Mouse (Mus musculus) embryonic facial prominence, embryonic 10.5 days (tissue): ENCODE results near the gene Ncln. TPM values are rescaled to one million over a fixed set of nuclear protein-coding genes. Genes with fewer than 3 reads are reported as not detected.

ENCODE experiments used
- DNase-seq: peaks from one replicate; pipeline ENCODE4 v3.0.0-alpha.2; 2017; ENCODE audit warnings: low spot score
- H3K27ac ChIP-seq: fragments of 300-500 bp; sonication (generic); replicated peaks from 2 replicates; pipeline ENCODE4 v1.5.1; 2016; ENCODE audit warnings: mild to moderate bottlenecking
- H3K27me3 ChIP-seq: fragments of 300-500 bp; sonication (generic); replicated peaks from 2 replicates; pipeline ENCODE4 v1.6.1; 2016; ENCODE audit warnings: low read depth, mild to moderate bottlenecking; ENCODE audit not compliant: poor library complexity, severe bottlenecking
- H3K36me3 ChIP-seq: fragments of 300-500 bp; sonication (generic); replicated peaks from 2 replicates; pipeline ENCODE4 v1.6.1; 2016; ENCODE audit warnings: mild to moderate bottlenecking, moderate library complexity
- H3K4me1 ChIP-seq: fragments of 300-500 bp; sonication (generic); 2 replicates; pipeline ENCODE4 v1.6.1; 2016
- H3K4me3 ChIP-seq: fragments of 300-500 bp; sonication (generic); 2 replicates; pipeline ENCODE4 v1.5.1; 2016; ENCODE audit warnings: mild to moderate bottlenecking, moderate library complexity
- H3K9me3 ChIP-seq: fragments of 300-500 bp; sonication (generic); 2 replicates; pipeline ENCODE4 v1.6.1; 2016; ENCODE audit warnings: mild to moderate bottlenecking
- WGBS: fragments of 180-500 bp; shearing (Covaris S2); methylation state at CpG from one replicate; pipeline ENCODE4 v1.1.7; 2016; 5-methylcytosine and 5-hydroxymethylcytosine counted together
- polyA plus RNA-seq: library from polyadenylated mRNA; unstranded; fragments of >200 nt; fragmentation: Nextera tagmentation; extraction: Ambion mirVana; gene quantifications from 2 replicates; pipeline ENCODE4 v1.2.1, GENCODE M21; 2016

Gene Ncln
- polyA plus RNA-seq = 85.2 and 94.3 TPM in 2 replicates

DNA sequence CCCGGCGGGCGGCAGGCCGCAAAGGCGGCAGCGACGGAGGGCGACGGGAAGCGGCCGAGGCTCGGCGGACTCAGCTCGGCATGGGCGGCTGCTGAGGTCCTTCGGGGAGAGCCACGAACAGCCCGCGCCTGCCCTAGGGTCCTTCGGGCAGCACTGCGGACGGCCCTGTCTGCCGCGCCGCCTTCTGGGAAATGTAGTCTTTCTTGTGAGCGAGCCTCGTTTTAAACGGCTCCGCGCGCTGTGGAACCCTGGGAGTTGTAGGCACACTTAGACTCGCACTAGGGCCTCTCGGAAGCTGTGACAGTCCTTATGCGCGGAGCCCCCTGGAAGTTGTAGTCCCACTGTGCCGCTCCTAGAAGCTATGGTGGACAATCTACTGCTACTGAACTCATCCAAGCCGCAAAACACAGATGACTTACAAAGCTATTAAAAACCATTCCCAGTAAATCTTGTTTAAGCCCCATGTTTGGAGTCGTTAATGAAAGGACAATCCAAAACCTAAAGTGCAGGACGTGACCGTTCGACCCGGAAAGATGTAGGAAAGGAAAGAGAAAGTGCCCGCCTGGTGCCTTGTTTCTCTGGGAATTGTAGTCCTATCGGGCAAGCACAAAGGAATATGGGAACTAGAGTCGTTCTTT lies at the start of gene Ncln:
Ncln (minus strand) TSS at position 129 of the 638 bp plus-strand sequence.
- WGBS = under 1% methylated on average over 45 of the region's 45 CpGs
- Histone ChIP-seq H3K4me3 (peak within 1 kb of the TSS; percentile 93), H3K9me3 (no peaks in the 10 kb centered on the region), H3K27me3 (no peaks in the 10 kb centered on the region), H3K27ac (peak within 1 kb of the TSS; percentile 86), H3K4me1 (peaks cover 42% of the 10 kb centered on the region), H3K36me3 (peaks cover 31% of the 10 kb centered on the region)
- DNase-seq = peak; percentile 98

GRCm38 (mm10) chr10:81545161-81545747 lies 49.1 kb upstream of the Ncln start, which contains the start of gene Gna11:
Gene Gna11, minus strand, starts transcription at chr10:81545190.
- no peaks in the 10 kb centered on the region for H3K9me3 ChIP-seq
- peak within 1 kb of the TSS; percentile 93 for H3K27ac ChIP-seq
- DNase-seq = peak; percentile 100
- H3K27me3 ChIP-seq = no peaks in the 10 kb centered on the region
- WGBS = 1% methylated on average over 59 of the region's 59 CpGs
- peaks cover 39% of the 10 kb centered on the region for H3K4me1 ChIP-seq
- H3K36me3 ChIP-seq = peaks cover 21% of the 10 kb centered on the region
- peak within 1 kb of the TSS; percentile 80 for H3K4me3 ChIP-seq

GRCm38 (mm10) chr10:81544296-81545160 lies 48.3 kb upstream of the Ncln start:
- DNase-seq = no peak
- peak overlapping the region; percentile 80 for H3K4me3 ChIP-seq
- H3K9me3 ChIP-seq = no peaks in the 10 kb centered on the region
- WGBS = under 1% methylated on average over 93 of the region's 93 CpGs
- peak overlapping the region; percentile 93 for H3K27ac ChIP-seq
- peaks cover 28% of the 10 kb centered on the region for H3K36me3 ChIP-seq
- H3K4me1 ChIP-seq = peaks cover 39% of the 10 kb centered on the region
- H3K27me3 ChIP-seq = no peaks in the 10 kb centered on the region

- Histone ChIP-seq H3K36me3 (peaks cover 37% of the 10 kb centered on the region), H3K4me1 (peaks cover 39% of the 10 kb centered on the region), H3K27me3 (no peaks in the 10 kb centered on the region), H3K27ac (no peak overlapping the region; the same call in 1 of the 2 replicates), H3K9me3 (no peaks in the 10 kb centered on the region), H3K4me3 (peak overlapping the region; percentile 80)
- WGBS = 67% methylated on average over 1 of the region's 1 CpGs
- DNase-seq = no peak
Measured at GRCm38 (mm10) chr10:81543633-81544032, 47.4 kb upstream of the Ncln start.

DNA sequence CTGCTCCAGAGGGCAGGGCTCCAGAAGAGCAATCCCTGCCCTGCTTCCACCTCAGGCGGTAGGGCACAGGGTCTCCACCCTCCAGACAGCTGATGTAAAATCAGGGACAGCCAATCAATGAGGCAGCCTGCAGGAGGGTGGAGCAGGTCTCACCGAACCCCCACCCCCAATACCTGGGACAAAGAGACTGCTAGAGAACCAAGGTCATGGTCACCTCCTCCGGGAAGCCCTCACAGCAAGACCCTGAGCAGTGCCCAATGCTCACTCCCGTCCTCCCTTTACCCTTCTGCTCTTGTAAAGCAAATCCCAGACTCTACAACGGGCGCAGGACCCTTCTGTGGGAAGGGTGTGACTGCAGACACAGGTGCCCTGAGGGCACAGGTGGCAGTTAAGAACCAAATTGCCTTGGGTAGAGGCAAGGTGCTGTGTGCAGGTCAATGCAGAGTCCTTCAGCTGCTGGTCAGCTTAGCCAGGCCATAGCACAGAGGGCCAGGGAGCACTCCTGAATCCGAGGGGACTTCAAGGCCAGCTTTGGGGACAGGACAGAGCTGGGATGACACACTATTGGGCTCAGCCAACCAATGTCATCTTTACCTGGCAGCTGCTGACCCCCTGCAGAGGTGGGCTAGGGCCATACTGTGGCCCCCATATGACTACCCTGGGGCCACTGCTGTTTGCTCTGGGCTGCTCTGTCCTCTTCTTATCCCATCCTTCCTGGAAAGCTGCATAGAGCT lies 46.7 kb upstream of the Ncln start:
- H3K9me3 ChIP-seq = no peaks in the 10 kb centered on the region
- WGBS = 72% methylated on average over 7 of the region's 7 CpGs
- H3K4me3 ChIP-seq = peak overlapping the region; percentile 80
- DNase-seq = no peak
- peaks cover 39% of the 10 kb centered on the region for H3K4me1 ChIP-seq
- peaks cover 41% of the 10 kb centered on the region for H3K36me3 ChIP-seq
- H3K27me3 ChIP-seq = no peaks in the 10 kb centered on the region
- no peak overlapping the region for H3K27ac ChIP-seq

GRCm38 (mm10) chr10:81541803-81542202 lies 45.6 kb upstream of the Ncln start:
- H3K27ac ChIP-seq = no peak overlapping the region
- DNase-seq = no peak
- 77% methylated on average over 10 of the region's 10 CpGs for WGBS
- no peaks in the 10 kb centered on the region for H3K9me3 ChIP-seq
- peaks cover 39% of the 10 kb centered on the region for H3K4me1 ChIP-seq
- H3K27me3 ChIP-seq = no peaks in the 10 kb centered on the region
- peak overlapping the region; percentile 2; the same call in 1 of the 2 replicates for H3K4me3 ChIP-seq
- H3K36me3 ChIP-seq = peaks cover 51% of the 10 kb centered on the region

DNA sequence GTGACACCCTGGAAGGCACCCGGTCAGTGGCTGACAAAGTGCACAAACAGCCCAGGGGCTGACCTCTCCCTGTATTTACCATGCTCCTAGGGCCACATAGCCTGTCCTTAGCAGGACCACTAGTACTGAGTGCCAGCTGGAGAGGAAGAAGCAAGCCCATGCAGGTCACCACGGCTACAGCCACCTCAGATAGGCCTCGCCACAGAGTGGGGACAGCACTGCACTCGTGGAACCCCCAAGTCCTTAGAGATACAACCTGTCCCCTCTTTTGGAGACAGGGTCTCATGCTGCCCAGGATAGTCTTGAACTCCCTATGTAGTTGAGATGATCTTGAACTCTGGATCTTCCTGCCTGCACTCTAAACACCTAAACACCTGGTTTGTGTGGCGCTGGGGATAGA lies 45.2 kb upstream of the Ncln start:
- WGBS = 90% methylated on average over 5 of the region's 5 CpGs
- Histone ChIP-seq H3K27me3 (no peaks in the 10 kb centered on the region), H3K4me3 (0 out of 2 replicates have a peak overlapping the region, but pooled peaks have one; percentile 2), H3K36me3 (peaks cover 54% of the 10 kb centered on the region), H3K4me1 (peaks cover 39% of the 10 kb centered on the region), H3K9me3 (no peaks in the 10 kb centered on the region), H3K27ac (no peak overlapping the region)
- DNase-seq = no peak

DNA sequence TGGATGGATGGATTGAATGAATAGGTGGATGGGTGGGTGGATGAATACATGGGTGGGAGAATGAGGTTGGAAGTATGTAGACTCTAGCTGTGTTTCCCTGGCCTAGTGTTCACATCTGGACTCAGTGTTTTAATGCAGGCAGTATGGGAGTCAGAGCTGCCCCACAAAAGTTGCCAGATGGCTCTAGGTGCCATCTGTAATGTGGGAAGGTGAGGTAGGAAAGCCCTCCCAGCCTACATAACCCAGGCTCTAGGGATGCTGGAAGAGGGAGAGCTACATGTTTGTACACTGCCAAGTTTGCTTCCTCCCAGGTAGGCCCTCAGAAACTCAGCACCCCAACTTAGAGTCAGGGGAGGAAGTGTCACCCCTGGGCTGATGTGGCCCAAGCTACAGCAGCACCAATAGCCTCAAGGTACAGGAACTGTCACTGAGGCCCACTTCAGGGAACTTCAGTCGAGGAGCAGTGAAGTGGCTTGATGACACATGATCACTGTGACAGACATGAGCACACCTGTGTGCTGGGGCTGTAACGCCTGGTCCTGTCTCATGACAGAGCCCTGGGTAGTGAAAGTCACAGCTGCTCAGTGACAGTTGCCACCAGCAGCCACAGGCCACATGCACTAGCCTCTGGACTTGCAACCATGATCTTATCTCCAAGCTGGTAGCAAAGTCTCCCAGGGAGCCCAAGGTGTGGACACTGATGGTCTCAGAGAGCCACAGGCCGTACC lies 42.3 kb upstream of the Ncln start:
- H3K36me3 ChIP-seq = peaks cover 74% of the 10 kb centered on the region
- no peaks in the 10 kb centered on the region for H3K27me3 ChIP-seq
- no peak for DNase-seq
- no peak overlapping the region for H3K4me3 ChIP-seq
- peaks cover 36% of the 10 kb centered on the region for H3K4me1 ChIP-seq
- WGBS = 83% methylated on average over 3 of the region's 3 CpGs
- no peaks in the 10 kb centered on the region for H3K9me3 ChIP-seq
- no peak overlapping the region for H3K27ac ChIP-seq

DNA sequence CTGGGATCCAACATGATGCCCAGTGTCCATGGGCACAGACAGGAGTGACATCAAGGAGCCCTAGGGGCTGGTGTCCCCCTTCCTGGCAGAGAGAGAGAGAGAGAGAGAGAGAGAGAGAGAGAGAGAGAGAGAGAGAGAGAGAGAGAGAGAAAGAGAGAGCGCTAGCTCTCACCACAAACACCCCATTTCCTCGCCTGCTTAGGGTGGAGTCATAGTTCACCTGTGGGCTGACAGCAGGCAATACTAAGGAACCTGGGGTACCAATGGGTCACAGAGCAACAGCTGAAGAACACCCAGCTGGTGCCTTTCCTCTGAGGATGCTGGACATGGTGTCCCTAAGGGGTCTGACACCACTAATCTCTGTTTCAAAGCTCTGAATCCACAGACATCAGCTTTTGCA lies 41.2 kb upstream of the Ncln start:
- DNase-seq = no peak
- Histone ChIP-seq H3K9me3 (no peaks in the 10 kb centered on the region), H3K27me3 (no peaks in the 10 kb centered on the region), H3K27ac (no peak overlapping the region), H3K36me3 (peaks cover 77% of the 10 kb centered on the region), H3K4me1 (peaks cover 26% of the 10 kb centered on the region), H3K4me3 (no peak overlapping the region)
- 92% methylated on average over 2 of the region's 2 CpGs for WGBS

GRCm38 (mm10) chr10:81536734-81537133 lies 40.5 kb upstream of the Ncln start:
- H3K27ac ChIP-seq = no peak overlapping the region
- H3K4me1 ChIP-seq = peaks cover 19% of the 10 kb centered on the region
- peaks cover 82% of the 10 kb centered on the region for H3K36me3 ChIP-seq
- no peak for DNase-seq
- no peaks in the 10 kb centered on the region for H3K27me3 ChIP-seq
- H3K4me3 ChIP-seq = no peak overlapping the region
- H3K9me3 ChIP-seq = no peaks in the 10 kb centered on the region
- WGBS = 79% methylated on average over 6 of the region's 6 CpGs

GRCm38 (mm10) chr10:81534826-81535225 lies 38.6 kb upstream of the Ncln start:
- no peaks in the 10 kb centered on the region for H3K27me3 ChIP-seq
- no peak overlapping the region for H3K4me3 ChIP-seq
- WGBS = 59% methylated on average over 16 of the region's 16 CpGs
- H3K9me3 ChIP-seq = no peaks in the 10 kb centered on the region
- no peak overlapping the region for H3K27ac ChIP-seq
- peaks cover 85% of the 10 kb centered on the region for H3K36me3 ChIP-seq
- DNase-seq = no peak
- H3K4me1 ChIP-seq = peaks cover 12% of the 10 kb centered on the region
